Mouse (Mus musculus): ENCODE data around the gene Efnb3.

DNA sequence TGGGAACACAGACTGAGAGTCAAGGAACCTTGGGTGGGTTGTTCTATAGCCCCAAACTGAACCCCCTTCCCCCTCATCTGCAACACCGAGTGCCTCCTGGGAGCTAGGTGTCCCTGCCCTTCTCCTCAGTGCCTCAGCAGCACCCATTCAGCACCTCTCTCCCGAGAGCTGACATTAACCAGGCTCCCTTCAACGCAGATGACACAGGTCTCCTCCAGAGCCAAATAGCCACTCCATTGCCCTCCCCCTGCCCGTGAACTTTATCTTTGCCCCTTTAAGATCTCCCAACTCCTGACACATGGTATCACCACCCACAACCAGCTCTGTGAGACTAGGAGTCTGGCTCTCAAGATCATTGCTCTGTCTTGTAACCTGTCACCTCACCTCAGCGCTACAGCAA lies 822 bp downstream of the Efnb3 start:
- TF ChIP-seq TAL1 (conservative IDR thresholded peaks at IDR 0.05; ENCODE audit: low read depth, low read length), result no peak
- TF ChIP-seq CTCF (IDR thresholded peaks at IDR 0.05; ENCODE audit: low read depth, low read length), result no peak
- no peak for TF ChIP-seq GATA1 (IDR thresholded peaks at IDR 0.05; ENCODE audit: borderline replicate concordance, low read length)
